Mouse (Mus musculus): ENCODE measurements around the gene Dhrs4. TPM values are rescaled to one million over a fixed set of nuclear protein-coding genes. Genes with fewer than 3 reads are reported as not detected.

Gene Dhrs4
- 33.2 and 44.9 TPM in 2 replicates for polyA plus RNA-seq (2012; rRNA removed)

DNA sequence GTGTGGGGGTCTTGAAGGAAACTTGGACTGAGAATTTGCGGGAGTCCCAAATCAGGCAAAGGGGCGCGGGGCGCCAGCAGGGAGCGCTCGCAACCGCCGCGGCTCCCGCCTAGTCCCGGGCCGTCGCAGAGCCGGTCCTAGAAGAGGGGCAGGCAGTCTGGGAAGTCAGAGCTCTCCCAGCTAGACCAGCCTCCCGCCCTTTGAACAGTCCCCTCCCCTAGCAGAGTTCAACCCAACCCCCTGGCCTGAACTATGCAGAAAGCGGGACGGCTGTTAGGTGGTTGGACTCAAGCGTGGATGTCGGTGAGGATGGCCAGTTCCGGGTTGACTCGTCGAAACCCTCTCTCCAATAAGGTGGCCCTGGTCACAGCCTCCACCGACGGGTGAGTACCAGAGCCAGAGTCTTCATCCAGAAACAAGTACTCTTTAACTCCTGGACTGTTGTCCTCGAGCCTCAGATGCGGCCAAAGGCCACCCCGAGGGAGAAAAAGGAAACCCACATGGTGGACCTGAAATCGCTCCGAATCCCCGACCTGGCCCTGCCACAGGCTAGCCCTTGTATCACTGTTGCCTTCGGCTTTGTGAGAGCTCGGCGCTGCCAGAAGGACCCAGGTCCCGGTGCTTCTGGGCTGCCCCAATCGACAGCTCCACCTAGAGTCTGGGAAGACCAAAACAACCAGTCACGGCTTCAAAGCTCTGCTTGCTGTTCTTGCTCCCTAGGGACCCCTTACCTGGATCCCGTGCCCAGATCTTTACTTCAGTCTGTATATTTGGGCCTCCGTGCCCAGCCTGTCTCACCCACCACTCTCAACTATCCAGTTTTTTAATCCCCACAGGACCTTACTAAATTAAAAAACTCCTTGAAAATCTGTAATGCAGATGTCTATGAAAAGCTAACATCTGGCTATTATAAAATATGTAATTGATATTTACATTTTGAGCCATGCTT, at the start of gene Dhrs4:
TSS of gene Dhrs4 (plus strand) at position 108 of the 949 bp plus-strand sequence.

DNA sequence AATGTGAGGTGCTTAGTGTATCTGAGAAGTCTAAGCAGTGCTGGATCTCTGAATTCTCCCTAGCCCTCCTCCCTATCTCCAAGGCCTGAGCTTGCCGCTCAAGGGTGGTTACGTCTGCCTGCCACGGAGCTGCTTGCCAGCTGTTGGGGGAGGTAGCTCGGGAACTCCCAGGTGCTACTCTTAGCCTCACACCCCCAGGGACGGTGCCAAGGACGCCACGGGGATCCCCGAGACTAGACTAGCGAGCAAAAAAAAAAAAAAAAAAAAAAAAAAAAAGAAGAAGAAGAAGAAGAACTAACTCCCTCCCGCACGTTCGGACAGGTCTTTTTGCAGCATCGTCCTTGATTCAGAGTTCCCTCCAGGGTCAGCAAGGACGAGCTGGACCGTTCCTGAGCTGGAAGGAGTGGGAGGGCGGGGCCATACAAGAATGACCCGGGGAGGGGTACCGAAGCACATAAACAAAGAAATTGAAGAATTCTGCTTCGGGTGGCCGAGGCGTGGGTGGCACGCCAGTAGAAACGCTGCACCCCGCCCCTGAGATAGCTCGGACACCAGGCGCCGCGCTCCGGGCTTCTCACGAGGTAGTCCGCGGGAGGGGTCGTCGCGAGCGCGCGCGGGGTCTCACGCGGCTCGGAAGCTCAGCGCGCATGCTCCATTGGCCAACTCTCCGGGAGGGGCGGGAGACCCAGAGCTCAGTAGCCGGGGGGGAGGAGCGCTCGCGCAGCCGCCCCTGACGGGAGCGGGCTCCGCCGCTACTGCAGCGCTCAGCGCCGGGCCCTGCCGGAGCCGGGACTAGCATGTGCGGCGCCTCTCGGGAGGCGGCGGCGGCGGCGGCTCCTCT, 12.0 kb downstream of the Dhrs4 start, which contains the start of gene Carmil3:
TSS of gene Carmil3 (plus strand) at position 291 of the 841 bp plus-strand sequence.

DNA sequence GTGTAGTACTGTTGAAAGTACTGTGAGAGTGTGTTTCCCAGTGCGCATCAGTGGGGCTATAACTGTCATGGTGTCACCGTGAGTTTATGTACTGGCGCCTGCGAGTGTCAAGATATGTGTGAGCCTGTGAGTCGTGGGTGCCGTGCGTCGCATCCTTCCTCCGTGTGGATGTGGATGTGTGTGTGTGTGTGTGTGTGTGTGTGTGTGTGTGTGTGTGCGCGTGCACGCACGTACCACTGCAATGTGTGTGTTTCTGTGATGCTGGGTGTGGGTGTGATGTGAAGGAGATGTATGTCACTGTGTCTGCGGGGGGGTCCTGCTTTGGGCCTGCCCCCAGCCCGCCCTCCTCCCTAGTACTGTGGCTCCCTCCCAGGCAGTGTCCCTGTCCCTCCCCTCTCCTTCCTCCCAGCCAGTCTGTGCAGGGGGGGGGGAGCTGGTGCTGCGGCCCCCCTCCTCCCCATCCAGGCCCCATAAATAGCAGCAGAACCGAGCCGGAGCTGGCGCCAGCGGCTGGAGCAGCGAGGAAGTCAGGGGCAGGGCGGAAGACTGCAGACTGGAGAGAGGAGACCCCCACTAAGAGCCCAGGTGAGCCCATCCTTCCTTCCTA, 31.7 kb downstream of the Dhrs4 start, which contains the start of gene Cpne6:
TSS of gene Cpne6 (plus strand) at position 321 of the 607 bp plus-strand sequence.

DNA sequence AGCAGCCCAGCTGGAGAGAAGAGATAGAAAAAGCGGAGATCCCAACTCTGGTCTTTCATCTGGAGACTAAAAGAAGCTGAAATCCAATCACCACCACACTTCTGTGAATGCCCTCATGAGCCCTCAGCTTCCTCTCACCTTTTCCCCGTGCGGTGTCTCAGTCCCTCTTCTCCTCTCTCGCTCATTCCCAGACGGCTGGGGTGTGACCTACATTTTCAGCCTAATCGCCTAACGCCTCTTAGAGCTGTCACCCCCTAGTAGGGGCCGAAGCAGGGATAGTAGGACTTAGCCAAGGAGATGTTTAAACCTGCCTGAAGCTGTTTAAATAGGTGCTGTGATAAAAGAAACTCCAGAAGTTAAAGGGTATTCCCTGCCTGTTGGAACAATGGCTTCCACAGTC, 46.2 kb downstream of the Dhrs4 start, which contains the start of gene Nrl:
TSS of gene Nrl (minus strand) at position 197 of the 400 bp plus-strand sequence.

Other genes with a start within 250 kb of the Dhrs4 start
- 30.9 and 45.4 TPM in 2 replicates for gene Carmil3, start 11.9 kb downstream of the Dhrs4 start, polyA plus RNA-seq (2012; rRNA removed)
- gene Cpne6, start 31.7 kb downstream of the Dhrs4 start, polyA plus RNA-seq (2012; rRNA removed) = 0.11 and 0.29 TPM in 2 replicates
- 0.25 and 0.51 TPM in 2 replicates for gene Nrl, start 46.2 kb downstream of the Dhrs4 start, polyA plus RNA-seq (2012; rRNA removed)
- gene Pck2, start 61.5 kb downstream of the Dhrs4 start, polyA plus RNA-seq (2012; rRNA removed) = 114 and 117 TPM in 2 replicates
- gene Dcaf11, start 81.2 kb downstream of the Dhrs4 start, polyA plus RNA-seq (2012; rRNA removed) = 107 and 112 TPM in 2 replicates
- gene A730061H03Rik, start 81.6 kb downstream of the Dhrs4 start, polyA plus RNA-seq (2012; rRNA removed) = 1.3 and 2.9 TPM in 2 replicates
- 1.9 and 2.0 TPM in 2 replicates for gene Fitm1, start 96.9 kb downstream of the Dhrs4 start, polyA plus RNA-seq (2012; rRNA removed)
- 58.3 and 96.0 TPM in 2 replicates for gene Psme1, start 99.4 kb downstream of the Dhrs4 start, polyA plus RNA-seq (2012; rRNA removed)
- 19.9 and 28.3 TPM in 2 replicates for gene Emc9, start 106.5 kb downstream of the Dhrs4 start, polyA plus RNA-seq (2012; rRNA removed)
- 46.8 and 51.0 TPM in 2 replicates for gene Psme2, start 112.4 kb downstream of the Dhrs4 start, polyA plus RNA-seq (2012; rRNA removed)
- 42.3 and 49.7 TPM in 2 replicates for gene Rnf31, start 113.0 kb downstream of the Dhrs4 start, polyA plus RNA-seq (2012; rRNA removed)
- 65.1 and 79.5 TPM in 2 replicates for gene Irf9, start 124.8 kb downstream of the Dhrs4 start, polyA plus RNA-seq (2012; rRNA removed)
- 6.2 and 9.8 TPM in 2 replicates for gene Rec8, start 139.3 kb downstream of the Dhrs4 start, polyA plus RNA-seq (2012; rRNA removed)
- 164 and 192 TPM in 2 replicates for gene Ipo4, start 157.2 kb downstream of the Dhrs4 start, polyA plus RNA-seq (2012; rRNA removed)
- 26.7 and 33.9 TPM in 2 replicates for gene Gm49378, start 159.1 kb downstream of the Dhrs4 start, polyA plus RNA-seq (2012; rRNA removed)
- 122 and 137 TPM in 2 replicates for gene Tm9sf1, start 165.0 kb downstream of the Dhrs4 start, polyA plus RNA-seq (2012; rRNA removed)
- gene Tssk4, start 171.4 kb downstream of the Dhrs4 start, polyA plus RNA-seq (2012; rRNA removed) = 0.90 and 1.4 TPM in 2 replicates
- 16.1 and 21.4 TPM in 2 replicates for gene Mdp1, start 181.8 kb downstream of the Dhrs4 start, polyA plus RNA-seq (2012; rRNA removed)
- 13.6 and 17.9 TPM in 2 replicates for gene Gmpr2, start 193.2 kb downstream of the Dhrs4 start, polyA plus RNA-seq (2012; rRNA removed)
- 199 and 293 TPM in 2 replicates for gene Nedd8, start 193.4 kb downstream of the Dhrs4 start, polyA plus RNA-seq (2012; rRNA removed)
- gene Tinf2, start 203.1 kb downstream of the Dhrs4 start, polyA plus RNA-seq (2012; rRNA removed) = 10.7 and 14.9 TPM in 2 replicates
- 1.5 and 1.9 TPM in 2 replicates for gene Tgm1, start 235.2 kb downstream of the Dhrs4 start, polyA plus RNA-seq (2012; rRNA removed)
- gene Rabggta, start 243.5 kb downstream of the Dhrs4 start, polyA plus RNA-seq (2012; rRNA removed) = 47.9 and 58.1 TPM in 2 replicates